Mouse (Mus musculus) stomach, embryonic 14.5 days (tissue): ENCODE data around the gene Tsc2. TPM values are rescaled to one million over a fixed set of nuclear protein-coding genes. Genes with fewer than 3 reads are reported as not detected.

Source experiments
- ATAC-seq: fragments of 200-750 bp; cut with Nextera tagmentation; 2 replicates; pipeline ENCODE4 v1.8.0; 2017; ENCODE audit warnings: low read depth, moderate TSS enrichment; ENCODE audit not compliant: insufficient number of reproducible peaks, insufficient read depth, low FRiP score
- H3K27ac ChIP-seq: fragments of 300-500 bp; sonication (generic); 2 replicates; pipeline ENCODE4 v1.5.1; 2014; ENCODE audit warnings: mild to moderate bottlenecking, low read length, moderate library complexity, mixed read lengths
- H3K27me3 ChIP-seq: fragments of 300-500 bp; sonication (generic); 2 replicates; pipeline ENCODE4 v1.6.1; 2014; ENCODE audit warnings: low read length, control low read depth, mixed read lengths; ENCODE audit not compliant: control insufficient read depth, insufficient read depth
- H3K36me3 ChIP-seq: fragments of 300-500 bp; sonication (generic); 2 replicates; pipeline ENCODE4 v1.6.1; 2014; ENCODE audit warnings: mild to moderate bottlenecking, control low read depth, low read length, moderate library complexity, mixed read lengths; ENCODE audit not compliant: control insufficient read depth, insufficient read depth
- H3K4me1 ChIP-seq: fragments of 300-500 bp; sonication (generic); 2 replicates; pipeline ENCODE4 v1.6.1; 2014; ENCODE audit warnings: low read length, control low read depth, mixed read lengths; ENCODE audit not compliant: control insufficient read depth, insufficient read depth
- H3K4me2 ChIP-seq: fragments of 300-500 bp; sonication (generic); replicated peaks from 2 replicates; pipeline ENCODE4 v1.6.1; 2014; ENCODE audit warnings: low read depth, low read length, control low read depth
- H3K4me3 ChIP-seq: fragments of 300-500 bp; sonication (generic); 2 replicates; pipeline ENCODE4 v1.5.1; 2014; ENCODE audit warnings: low read depth, low read length, control low read depth
- H3K9ac ChIP-seq: fragments of 300-500 bp; sonication (generic); replicated peaks from 2 replicates; pipeline ENCODE4 v1.6.1; 2014; ENCODE audit warnings: low read depth, mild to moderate bottlenecking, control low read depth, low read length, moderate library complexity, mixed read lengths
- H3K9me3 ChIP-seq: fragments of 300-500 bp; sonication (generic); 2 replicates; pipeline ENCODE4 v1.6.1; 2016; ENCODE audit warnings: low read depth, low read length, control low read depth; ENCODE audit not compliant: control insufficient read depth
- WGBS: fragments of 180-500 bp; shearing (Covaris S2); extraction: QIAGEN DNeasy Blood & Tissue Kit; methylation state at CpG from one replicate; pipeline ENCODE4 v1.1.7; 2014; 5-methylcytosine and 5-hydroxymethylcytosine counted together
- polyA plus RNA-seq: library from polyadenylated mRNA; unstranded; fragments of >200 nt; fragmentation: Nextera tagmentation; extraction: Ambion mirVana; gene quantifications from 2 replicates; pipeline ENCODE4 v1.2.1, GENCODE M21; 2014

The Tsc2 gene
- polyA plus RNA-seq, 1 experiment from 2014 or later, result 57.7 TPM

DNA sequence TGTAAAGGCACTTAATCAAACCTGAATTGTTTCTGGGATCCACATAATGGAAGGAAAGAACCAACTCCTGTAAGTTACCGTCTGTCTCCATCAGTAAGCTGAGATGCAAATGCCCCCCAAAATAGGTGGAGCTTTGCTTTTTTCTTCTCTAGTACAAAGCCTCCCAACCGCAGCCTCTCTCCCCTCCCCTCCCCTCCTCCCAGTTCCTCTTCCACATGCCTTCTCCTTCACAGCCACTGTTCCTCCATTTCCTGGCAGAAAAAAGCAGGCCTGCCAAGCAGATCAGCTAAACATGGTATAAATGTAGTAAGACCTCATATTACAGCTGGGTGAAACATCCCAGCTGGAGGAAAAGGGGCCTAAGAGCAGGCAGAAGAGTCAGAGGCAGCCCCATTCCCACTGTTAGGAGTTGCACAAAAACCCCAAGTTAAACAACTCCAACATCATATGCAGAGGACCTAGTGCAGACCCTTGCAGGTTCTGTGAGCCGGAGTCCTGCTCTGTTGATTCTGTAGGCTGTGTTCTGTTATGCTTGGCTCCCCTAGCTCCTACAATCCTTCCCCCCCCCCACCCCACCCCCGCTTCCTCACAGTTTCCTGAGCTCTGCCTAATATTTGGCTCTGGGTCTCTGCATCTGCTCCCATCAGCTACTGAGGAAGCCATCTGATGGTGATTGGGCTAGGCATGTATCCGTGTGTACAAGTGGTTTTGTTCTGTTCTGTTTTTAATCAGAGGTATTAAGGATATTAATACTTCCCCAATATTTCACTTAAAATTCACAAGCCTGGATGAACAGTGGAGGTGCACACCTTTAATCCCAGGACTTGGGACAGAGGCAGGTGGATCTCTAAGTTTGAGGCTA lies 48.6 kb downstream of the Tsc2 start:
- WGBS, result 63% methylated on average over 5 of the region's 5 CpGs
- no peak for ATAC-seq
- Histone ChIP-seq H3K27ac (no peak overlapping the region), H3K4me1 (no peaks in the 10 kb centered on the region), H3K9me3 (no peaks in the 10 kb centered on the region), H3K27me3 (no peaks in the 10 kb centered on the region), H3K9ac (no peak overlapping the region), H3K36me3 (peaks cover 76% of the 10 kb centered on the region), H3K4me2 (no peak overlapping the region), H3K4me3 (no peak overlapping the region)

DNA sequence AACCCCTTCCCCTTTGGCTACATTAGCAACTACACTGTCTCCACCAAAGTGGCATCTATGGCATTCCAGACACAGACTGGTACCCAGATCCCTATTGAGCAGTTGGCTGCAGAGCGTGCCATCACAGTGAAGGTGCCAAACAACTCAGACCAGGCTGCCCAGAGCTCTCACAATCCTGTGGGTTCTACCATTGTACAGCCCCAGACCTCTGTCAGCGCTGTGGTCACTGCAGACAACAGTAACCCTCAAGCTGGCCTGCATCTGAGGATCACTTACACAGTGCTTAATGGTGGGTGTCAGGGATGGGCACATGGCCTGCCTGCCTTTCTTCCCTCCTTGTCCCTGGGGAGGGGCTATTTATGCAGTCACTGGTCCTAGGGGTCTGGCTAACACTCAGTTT lies 52.1 kb downstream of the Tsc2 start:
- Histone ChIP-seq H3K9ac (no peak overlapping the region), H3K27ac (no peak overlapping the region), H3K4me1 (no peaks in the 10 kb centered on the region), H3K4me3 (no peak overlapping the region), H3K4me2 (no peak overlapping the region), H3K36me3 (peaks cover 84% of the 10 kb centered on the region), H3K9me3 (no peaks in the 10 kb centered on the region), H3K27me3 (no peaks in the 10 kb centered on the region)
- WGBS, result 98% methylated on average over 2 of the region's 2 CpGs
- ATAC-seq, result no peak

DNA sequence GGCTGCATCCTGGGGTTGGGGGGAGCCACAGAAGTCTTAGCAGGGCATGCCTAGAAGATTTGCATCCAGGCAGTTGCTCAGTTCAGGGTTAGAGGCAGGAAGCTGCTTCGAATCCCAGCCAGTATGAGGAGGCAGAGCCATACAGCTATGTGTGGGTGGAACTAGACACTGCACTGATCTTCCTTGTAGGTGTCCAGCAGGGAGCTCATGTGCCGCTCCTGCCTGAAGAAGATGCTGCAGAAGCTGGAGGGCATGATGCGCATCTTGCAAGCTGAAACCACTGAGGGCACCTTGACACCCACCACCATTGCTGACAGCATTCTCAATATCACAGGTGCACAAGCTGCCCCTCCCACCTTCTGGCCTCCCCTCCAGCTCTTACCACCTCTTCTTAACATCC lies 52.9 kb downstream of the Tsc2 start:
- no peak overlapping the region for H3K4me2 ChIP-seq
- H3K27ac ChIP-seq, result no peak overlapping the region
- H3K9ac ChIP-seq, result no peak overlapping the region
- no peak overlapping the region for H3K4me3 ChIP-seq
- no peaks in the 10 kb centered on the region for H3K27me3 ChIP-seq
- WGBS, result 90% methylated on average over 3 of the region's 3 CpGs
- H3K9me3 ChIP-seq, result no peaks in the 10 kb centered on the region
- peaks cover 88% of the 10 kb centered on the region for H3K36me3 ChIP-seq
- no peak for ATAC-seq
- H3K4me1 ChIP-seq, result no peaks in the 10 kb centered on the region

DNA sequence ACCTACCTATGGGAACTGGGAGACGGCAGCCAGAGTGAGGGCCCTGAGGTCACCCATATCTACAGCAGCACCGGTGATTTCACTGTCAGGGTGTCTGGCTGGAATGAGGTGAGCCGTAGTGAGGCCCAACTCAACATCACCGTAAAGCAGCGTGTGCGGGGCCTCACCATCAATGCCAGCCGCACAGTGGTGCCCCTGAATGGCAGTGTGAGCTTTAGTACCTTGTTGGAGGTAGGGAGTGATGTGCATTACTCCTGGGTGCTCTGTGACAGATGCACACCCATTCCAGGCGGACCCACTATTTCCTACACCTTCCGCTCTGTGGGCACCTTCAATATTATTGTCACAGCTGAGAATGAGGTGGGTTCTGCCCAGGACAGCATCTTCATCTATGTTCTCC lies 58.6 kb downstream of the Tsc2 start:
- no peak overlapping the region for H3K4me2 ChIP-seq
- H3K4me3 ChIP-seq, result no peak overlapping the region
- H3K27me3 ChIP-seq, result no peaks in the 10 kb centered on the region
- no peak overlapping the region for H3K27ac ChIP-seq
- no peaks in the 10 kb centered on the region for H3K4me1 ChIP-seq
- ATAC-seq, result no peak
- H3K9me3 ChIP-seq, result no peaks in the 10 kb centered on the region
- peaks cover 75% of the 10 kb centered on the region for H3K36me3 ChIP-seq
- 96% methylated on average over 9 of the region's 9 CpGs for WGBS
- H3K9ac ChIP-seq, result no peak overlapping the region

DNA sequence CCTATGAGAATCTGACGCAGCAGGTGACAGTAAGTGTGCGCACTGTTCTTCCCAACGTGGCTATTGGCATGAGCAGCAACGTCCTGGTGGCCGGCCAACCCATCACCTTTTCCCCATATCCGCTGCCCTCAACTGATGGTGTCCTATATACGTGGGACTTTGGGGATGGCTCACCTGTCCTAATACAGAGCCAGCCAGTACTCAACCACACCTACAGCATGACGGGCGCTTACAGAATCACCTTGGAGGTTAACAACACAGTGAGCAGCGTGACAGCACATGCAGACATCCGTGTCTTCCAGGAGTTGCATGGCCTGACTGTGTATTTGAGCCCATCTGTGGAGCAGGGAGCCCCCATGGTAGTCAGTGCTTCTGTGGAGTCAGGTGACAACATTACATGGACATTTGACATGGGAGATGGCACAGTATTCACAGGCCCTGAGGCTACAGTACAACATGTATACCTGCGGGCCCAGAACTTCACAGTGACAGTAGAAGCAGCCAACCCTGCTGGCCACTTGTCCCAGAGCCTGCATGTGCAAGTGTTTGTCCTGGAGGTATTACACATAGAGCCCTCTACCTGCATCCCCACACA lies 59.7 kb downstream of the Tsc2 start:
- Histone ChIP-seq H3K27ac (no peak overlapping the region), H3K4me3 (no peak overlapping the region), H3K4me1 (no peaks in the 10 kb centered on the region), H3K4me2 (no peak overlapping the region), H3K27me3 (no peaks in the 10 kb centered on the region), H3K36me3 (peaks cover 64% of the 10 kb centered on the region), H3K9ac (no peak overlapping the region), H3K9me3 (no peaks in the 10 kb centered on the region)
- 92% methylated on average over 12 of the region's 12 CpGs for WGBS
- no peak for ATAC-seq

DNA sequence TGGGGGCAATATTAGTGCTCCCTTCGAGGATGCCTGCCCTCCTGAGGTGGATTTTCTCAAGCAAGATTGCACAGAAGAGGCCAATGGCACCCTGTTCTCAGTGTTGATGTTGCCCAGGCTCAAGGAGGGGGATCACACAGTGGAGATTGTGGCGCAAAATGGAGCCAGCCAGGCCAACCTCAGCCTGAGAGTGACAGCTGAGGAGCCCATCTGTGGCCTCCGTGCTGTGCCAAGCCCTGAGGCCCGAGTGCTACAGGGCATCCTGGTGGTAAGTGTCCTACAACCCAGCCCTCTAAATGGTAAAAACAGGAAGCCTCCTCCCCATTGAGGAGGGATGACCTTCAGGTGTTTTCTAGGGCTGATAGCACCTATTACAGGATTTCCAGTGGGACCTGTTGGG lies 62.6 kb downstream of the Tsc2 start:
- no peaks in the 10 kb centered on the region for H3K27me3 ChIP-seq
- no peak overlapping the region for H3K27ac ChIP-seq
- ATAC-seq, result no peak
- peaks cover 46% of the 10 kb centered on the region for H3K36me3 ChIP-seq
- H3K9ac ChIP-seq, result no peak overlapping the region
- peaks cover 9% of the 10 kb centered on the region; the same call in 1 of the 2 replicates for H3K4me1 ChIP-seq
- no peak overlapping the region for H3K4me3 ChIP-seq
- no peak overlapping the region for H3K4me2 ChIP-seq
- WGBS, result 90% methylated on average over 4 of the region's 4 CpGs
- H3K9me3 ChIP-seq, result no peaks in the 10 kb centered on the region

DNA sequence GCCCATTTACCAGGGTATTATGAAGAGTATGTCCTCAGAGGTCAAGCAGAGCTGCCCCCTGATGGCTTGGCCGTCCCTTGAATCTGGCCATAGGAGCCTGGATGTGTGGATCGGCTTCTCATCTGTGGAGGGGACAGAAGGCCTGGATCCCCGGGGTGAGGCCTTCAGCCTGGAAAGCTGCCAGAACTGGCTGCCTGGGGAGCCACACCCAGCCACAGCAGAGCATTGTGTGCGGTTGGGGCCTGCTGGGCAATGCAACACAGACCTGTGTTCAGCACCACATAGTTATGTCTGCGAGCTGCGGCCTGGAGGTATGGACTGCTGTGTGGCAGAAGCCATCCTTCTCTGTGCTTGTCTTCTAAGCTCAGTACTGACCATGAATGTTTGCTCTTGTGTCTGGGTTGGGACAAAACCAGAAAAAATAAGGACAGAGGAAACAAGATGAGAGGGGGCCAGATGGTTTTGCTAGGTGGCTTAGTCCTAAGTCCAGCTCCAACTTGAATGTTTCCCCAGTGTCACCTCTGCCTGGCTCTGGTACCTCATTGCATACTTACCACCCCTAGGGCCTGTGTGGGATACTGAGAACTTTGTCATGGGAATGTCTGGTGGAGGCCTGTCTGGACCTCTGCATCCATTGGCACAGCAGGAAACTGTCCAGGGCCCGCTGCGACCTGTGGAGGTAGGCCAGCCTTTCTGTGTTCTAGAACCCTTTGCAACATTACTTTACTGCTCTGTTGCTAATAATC lies 65.2 kb downstream of the Tsc2 start:
- Histone ChIP-seq H3K27ac (peak overlapping the region; percentile 66; the same call in 1 of the 2 replicates), H3K4me3 (no peak overlapping the region), H3K9me3 (no peaks in the 10 kb centered on the region), H3K4me1 (peaks cover 9% of the 10 kb centered on the region; the same call in 1 of the 2 replicates), H3K27me3 (no peaks in the 10 kb centered on the region), H3K36me3 (peaks cover 25% of the 10 kb centered on the region), H3K9ac (no peak overlapping the region), H3K4me2 (no peak overlapping the region)
- ATAC-seq, result peak; percentile 60; the same call in 1 of the 2 replicates
- 65% methylated on average over 8 of the region's 8 CpGs for WGBS

DNA sequence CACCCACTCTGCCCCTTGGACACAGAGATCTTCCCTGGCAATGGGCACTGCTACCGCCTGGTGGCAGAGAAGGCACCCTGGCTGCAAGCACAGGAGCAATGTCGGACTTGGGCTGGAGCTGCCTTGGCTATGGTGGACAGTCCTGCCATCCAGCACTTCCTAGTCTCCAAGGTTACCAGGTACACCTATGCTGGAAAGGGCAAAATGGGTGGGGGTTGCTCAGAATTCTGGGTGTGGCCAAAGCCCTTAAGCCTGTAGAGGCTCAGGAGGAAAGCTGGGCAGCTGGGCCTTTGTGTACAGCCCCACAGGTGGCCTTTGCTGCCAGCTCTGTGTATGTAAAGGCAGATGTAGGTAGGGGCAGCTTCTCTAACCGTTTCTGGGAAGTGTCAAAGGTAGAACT lies 66.6 kb downstream of the Tsc2 start:
- H3K4me3 ChIP-seq, result no peak overlapping the region
- ATAC-seq, result peak; percentile 51
- H3K9ac ChIP-seq, result no peak overlapping the region
- 76% methylated on average over 3 of the region's 3 CpGs for WGBS
- H3K4me1 ChIP-seq, result peaks cover 9% of the 10 kb centered on the region; the same call in 1 of the 2 replicates
- no peaks in the 10 kb centered on the region for H3K27me3 ChIP-seq
- no peaks in the 10 kb centered on the region for H3K9me3 ChIP-seq
- H3K4me2 ChIP-seq, result no peak overlapping the region
- H3K27ac ChIP-seq, result no peak overlapping the region
- H3K36me3 ChIP-seq, result peaks cover 14% of the 10 kb centered on the region
